Mouse (Mus musculus) brain, embryonic 14.5 days (tissue): Measurements from ENCODE around the gene Adar.

ENCODE experiments used
- CTCF ChIP-seq: fragments of 200-500 bp; IDR thresholded peaks from 2 replicates; pipeline ENCODE4 v1.5.1; 2012; ENCODE audit warnings: inconsistent platforms, mild to moderate bottlenecking, moderate library complexity, borderline replicate concordance; ENCODE audit not compliant: insufficient read depth, insufficient read length; ENCODE audit errors: extremely low read depth
- POLR2A ChIP-seq: fragments of 200-500 bp; IDR thresholded peaks from 2 replicates; pipeline ENCODE4 v1.6.1; 2012; ENCODE audit warnings: mild to moderate bottlenecking, inconsistent platforms, borderline replicate concordance; ENCODE audit not compliant: poor library complexity, insufficient read depth, insufficient read length, severe bottlenecking; ENCODE audit errors: extremely low read depth

GRCm38 (mm10) chr3:89672573-89673317, 42.1 kb upstream of the Adar start:
- TF ChIP-seq POLR2A (no peak), CTCF (no peak)
